Mouse (Mus musculus): Measurements from ENCODE around the gene Elof1. TPM values are rescaled to one million over a fixed set of nuclear protein-coding genes. Genes with fewer than 3 reads are reported as not detected.
"Not testable (repeated sequence)": the region's sequence is repeated elsewhere in the genome, so short reads cannot be mapped to it uniquely, and the experiment has no call there.

Gene Elof1
- polyA plus RNA-seq, 1 experiment from 2014 or later = 181 TPM

DNA sequence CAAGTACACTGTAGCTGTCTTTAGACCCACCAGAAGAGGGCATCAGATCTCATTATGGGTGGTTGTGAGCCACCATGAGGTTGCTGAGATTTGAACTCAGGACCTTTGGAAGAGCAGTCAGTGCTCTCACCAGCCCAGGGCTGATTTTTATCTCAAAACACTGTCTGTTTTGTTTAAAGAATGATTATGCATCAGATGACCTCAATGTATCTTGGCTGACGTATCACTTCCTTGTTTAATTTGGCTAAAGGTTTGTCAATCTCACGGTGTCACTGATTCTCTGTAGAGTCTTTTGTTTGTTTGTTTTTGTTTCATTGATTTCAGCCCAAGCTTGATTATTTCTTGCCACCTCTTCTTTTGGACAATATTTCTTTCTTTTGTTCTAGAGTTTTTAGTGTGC lies 34.0 kb upstream of the Elof1 start:
- no peaks in the 10 kb centered on the region for H3K36me3 ChIP-seq (replicated peaks)
- no peaks in the 10 kb centered on the region for H3K27me3 ChIP-seq (replicated peaks)
- peaks cover 4% of the 10 kb centered on the region; the same call in 1 of the 2 replicates for H3K4me1 ChIP-seq
- H3K4me2 ChIP-seq = no peak overlapping the region
- no peak for ATAC-seq (replicated peaks)
- no peak overlapping the region for H3K27ac ChIP-seq
- no peak overlapping the region for H3K4me3 ChIP-seq
- no peak overlapping the region for H3K9ac ChIP-seq
- no peaks in the 10 kb centered on the region for H3K9me3 ChIP-seq
- WGBS = 78% methylated on average over 2 of the region's 2 CpGs

DNA sequence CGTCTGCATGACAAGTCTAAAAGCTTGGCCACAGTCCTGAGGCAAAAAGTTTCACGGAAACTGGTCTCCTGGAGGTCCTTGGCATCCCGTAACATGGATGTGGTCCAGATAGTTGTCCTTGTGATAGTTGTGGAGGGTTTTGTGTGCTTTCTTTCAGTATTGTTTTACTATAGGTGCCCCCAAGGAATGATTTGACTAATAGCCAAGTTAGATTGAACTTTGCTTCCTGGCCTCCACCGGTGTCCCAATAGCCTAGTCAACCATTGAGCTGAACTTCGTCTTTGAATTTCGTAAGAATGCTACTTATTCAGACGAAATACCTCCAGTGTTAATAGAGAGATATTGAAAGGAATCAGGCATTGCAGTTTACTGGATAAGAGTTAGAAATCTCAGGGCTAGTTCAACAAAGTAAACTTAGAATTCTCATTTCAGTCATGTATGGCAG lies 33.3 kb upstream of the Elof1 start:
- H3K36me3 ChIP-seq (replicated peaks); H3K4me2 ChIP-seq; H3K27ac ChIP-seq; H3K9me3 ChIP-seq; H3K4me1 ChIP-seq; ATAC-seq (replicated peaks); H3K4me3 ChIP-seq; H3K9ac ChIP-seq; H3K27me3 ChIP-seq (replicated peaks): not testable (repeated sequence)
- WGBS = 88% methylated on average over 7 of the region's 7 CpGs

DNA sequence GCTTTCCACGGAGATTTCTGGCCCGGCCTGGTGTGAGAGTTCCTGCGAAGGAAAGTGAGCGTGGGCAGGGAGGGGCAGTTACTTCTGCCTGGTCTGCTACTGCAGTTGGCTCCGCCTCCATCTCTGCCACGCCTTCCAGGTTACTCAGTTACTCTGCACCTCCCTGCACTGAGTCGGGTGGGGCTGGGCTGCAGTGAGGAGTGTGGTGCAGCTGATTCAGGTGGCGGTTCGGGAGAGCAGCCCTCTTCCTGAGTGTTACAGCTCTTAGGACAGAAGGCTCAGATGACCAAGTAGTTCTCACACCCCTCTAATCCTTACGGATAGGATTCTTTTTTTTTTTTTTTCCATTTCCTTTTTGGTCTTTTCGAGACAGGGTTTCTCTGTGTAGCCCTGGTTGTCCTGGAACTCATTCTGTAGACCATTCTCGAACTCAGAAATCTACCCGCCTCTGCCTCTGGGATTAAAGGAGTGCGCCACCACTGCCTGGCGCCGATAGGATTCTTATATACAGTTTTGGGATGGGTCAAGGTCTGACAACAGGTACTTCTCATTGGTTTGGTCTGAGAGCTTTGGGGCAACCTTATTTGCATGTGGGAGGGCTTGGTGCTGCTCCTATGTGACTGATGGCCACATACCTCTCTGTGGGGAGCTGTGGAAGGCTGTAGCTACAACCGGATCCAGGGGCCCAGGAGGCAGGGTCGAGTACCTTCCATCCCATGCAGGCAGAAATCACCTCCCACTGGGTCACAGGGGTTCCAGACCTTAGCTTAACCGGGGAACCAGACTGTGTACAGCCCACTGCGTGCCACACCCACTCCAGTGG lies 32.7 kb upstream of the Elof1 start:
- WGBS = 76% methylated on average over 20 of the region's 20 CpGs
- no peak overlapping the region for H3K4me3 ChIP-seq
- no peak overlapping the region for H3K27ac ChIP-seq
- H3K4me1 ChIP-seq = no peaks in the 10 kb centered on the region
- H3K27me3 ChIP-seq (replicated peaks) = no peaks in the 10 kb centered on the region
- no peak for ATAC-seq (replicated peaks)
- no peak overlapping the region for H3K4me2 ChIP-seq
- H3K36me3 ChIP-seq (replicated peaks) = no peaks in the 10 kb centered on the region
- no peaks in the 10 kb centered on the region for H3K9me3 ChIP-seq
- no peak overlapping the region for H3K9ac ChIP-seq

DNA sequence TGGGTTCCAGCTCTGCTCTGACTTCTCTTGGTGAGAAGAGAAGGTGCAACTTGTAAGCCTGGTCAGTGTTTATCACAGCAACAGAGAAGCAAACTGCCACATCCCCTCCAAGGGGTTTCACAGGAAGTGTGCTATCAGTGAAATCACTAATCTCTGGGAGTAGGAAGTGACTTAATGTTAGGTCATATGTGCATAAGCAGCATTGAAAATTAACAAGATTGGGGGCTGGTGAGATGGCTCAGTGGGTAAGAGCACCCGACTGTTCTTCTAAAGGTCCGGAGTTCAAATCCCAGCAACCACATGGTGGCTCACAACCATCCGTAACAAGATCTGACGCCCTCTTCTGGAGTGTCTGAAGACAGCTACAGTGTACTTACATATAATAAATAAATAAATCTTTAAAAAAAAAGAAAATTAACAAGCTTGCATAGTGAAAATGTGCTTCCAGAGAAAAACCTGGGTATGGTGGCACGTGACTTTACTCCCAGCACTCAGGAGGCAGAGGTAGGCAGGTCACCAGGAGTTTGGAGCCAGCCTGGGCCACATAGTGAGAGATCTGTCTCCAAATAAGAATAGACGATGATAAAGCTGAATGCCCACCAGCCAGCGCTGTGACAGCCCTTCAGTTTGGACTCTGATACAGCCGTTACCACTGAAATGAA lies 27.5 kb upstream of the Elof1 start:
- Histone ChIP-seq H3K9ac (no peak overlapping the region), H3K4me1 (no peaks in the 10 kb centered on the region), H3K27me3 (replicated peaks) (no peaks in the 10 kb centered on the region), H3K4me2 (no peak overlapping the region), H3K9me3 (no peaks in the 10 kb centered on the region), H3K27ac (no peak overlapping the region), H3K36me3 (replicated peaks) (no peaks in the 10 kb centered on the region), H3K4me3 (no peak overlapping the region)
- WGBS = 83% methylated on average over 8 of the region's 8 CpGs
- ATAC-seq (replicated peaks) = no peak

DNA sequence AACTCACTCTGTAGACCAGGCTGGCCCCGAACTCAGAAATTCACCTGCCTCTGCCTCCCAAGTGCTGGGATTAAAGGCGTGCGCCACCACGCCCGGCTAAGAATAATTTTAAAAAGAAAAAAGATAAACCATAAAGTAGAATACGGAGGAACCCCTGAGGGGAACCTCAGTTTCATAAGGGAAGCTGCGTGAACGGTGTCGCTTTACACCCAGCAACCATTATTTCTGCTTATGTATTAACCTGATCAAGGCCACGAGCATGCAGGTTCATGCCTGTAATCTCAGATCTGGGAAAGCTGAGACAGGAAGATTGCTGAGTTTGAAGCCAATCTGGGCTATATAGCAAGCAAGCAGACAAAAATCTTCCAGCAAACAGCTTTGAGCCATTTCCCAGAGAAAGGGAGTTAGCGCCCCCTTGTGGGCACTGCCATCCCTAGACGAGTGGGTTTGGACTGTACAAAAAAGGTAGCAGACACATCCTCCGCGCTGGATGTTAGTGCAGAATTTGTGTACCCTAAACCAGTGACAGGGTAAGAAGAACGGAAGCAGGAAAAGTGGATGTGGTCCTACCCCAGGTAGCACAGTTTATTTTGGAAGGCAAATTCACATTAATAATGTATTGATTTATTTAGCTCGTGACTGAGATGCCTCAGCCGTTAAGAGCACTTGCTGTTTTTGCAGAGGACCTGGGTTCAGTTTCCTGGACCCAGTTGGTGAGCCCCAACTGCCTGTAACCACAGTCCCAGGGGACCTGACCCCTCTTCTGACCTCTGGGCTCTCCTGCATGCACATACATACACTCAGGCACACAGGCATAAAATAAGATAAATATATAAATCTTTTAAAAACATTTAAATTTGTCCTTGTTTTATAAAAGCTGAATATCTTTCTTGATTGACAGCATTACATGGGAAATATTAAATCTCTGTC lies 26.4 kb upstream of the Elof1 start:
- no peak overlapping the region for H3K4me2 ChIP-seq
- 56% methylated on average over 17 of the region's 17 CpGs for WGBS
- no peaks in the 10 kb centered on the region for H3K27me3 ChIP-seq (replicated peaks)
- H3K4me3 ChIP-seq = no peak overlapping the region
- no peak overlapping the region for H3K27ac ChIP-seq
- no peaks in the 10 kb centered on the region for H3K4me1 ChIP-seq
- 0 out of 2 replicates have a peak, but pooled peaks have one; percentile 45 for ATAC-seq (replicated peaks)
- H3K9me3 ChIP-seq = no peaks in the 10 kb centered on the region
- no peak overlapping the region for H3K9ac ChIP-seq
- H3K36me3 ChIP-seq (replicated peaks) = no peaks in the 10 kb centered on the region

DNA sequence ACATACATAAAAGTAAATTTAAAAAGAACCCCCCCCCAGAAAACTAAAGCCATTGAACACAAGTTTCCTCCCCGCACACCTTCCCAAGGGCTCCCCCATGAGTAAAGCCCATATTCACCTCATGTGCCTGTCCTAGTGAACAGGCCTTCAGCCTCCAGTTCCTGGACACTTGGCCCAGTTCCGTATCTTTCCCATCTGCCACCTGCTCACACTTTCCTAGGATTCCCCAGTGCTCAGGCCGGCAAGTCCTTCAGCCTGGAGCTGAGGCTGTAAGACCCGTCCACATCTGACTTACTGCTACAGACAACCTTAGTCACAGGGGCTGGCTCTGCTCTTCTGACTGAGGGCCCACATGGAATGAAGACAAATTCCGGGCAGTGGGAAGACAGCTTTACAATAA lies 22.8 kb upstream of the Elof1 start:
- no peak overlapping the region for H3K4me3 ChIP-seq
- no peak for ATAC-seq (replicated peaks)
- H3K36me3 ChIP-seq (replicated peaks) = no peaks in the 10 kb centered on the region
- whole genome bisulfite sequencing = 85% methylated on average over 5 of the region's 5 CpGs
- no peaks in the 10 kb centered on the region for H3K9me3 ChIP-seq
- H3K9ac ChIP-seq = no peak overlapping the region
- peaks cover 3% of the 10 kb centered on the region; the same call in 1 of the 2 replicates for H3K4me1 ChIP-seq
- H3K27ac ChIP-seq = no peak overlapping the region
- H3K4me2 ChIP-seq = no peak overlapping the region
- H3K27me3 ChIP-seq (replicated peaks) = no peaks in the 10 kb centered on the region

DNA sequence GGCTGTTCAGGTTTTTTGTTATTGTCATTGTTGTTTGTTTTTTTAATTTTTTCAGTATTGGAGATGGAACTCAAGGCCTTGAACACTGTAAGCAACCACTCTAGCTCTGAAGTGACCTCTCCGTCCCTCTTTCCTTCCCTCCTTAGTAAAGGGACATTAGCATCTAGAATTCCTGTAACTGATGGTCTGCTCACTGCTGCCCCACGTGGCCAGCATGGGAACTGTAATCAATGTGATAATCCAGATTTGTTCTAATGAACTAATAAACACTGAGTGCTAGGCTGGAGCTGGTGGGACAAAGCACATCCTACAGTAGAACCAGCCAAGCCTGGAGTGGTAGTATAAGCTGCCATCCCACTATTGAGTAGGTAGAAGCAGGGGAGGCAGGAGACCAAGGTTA lies 21.5 kb upstream of the Elof1 start:
- no peak for ATAC-seq (replicated peaks)
- 17% methylated on average over 2 of the region's 2 CpGs for WGBS
- no peaks in the 10 kb centered on the region for H3K9me3 ChIP-seq
- peaks cover 3% of the 10 kb centered on the region; the same call in 1 of the 2 replicates for H3K4me1 ChIP-seq
- H3K4me2 ChIP-seq = no peak overlapping the region
- H3K36me3 ChIP-seq (replicated peaks) = no peaks in the 10 kb centered on the region
- no peak overlapping the region for H3K27ac ChIP-seq
- no peak overlapping the region for H3K4me3 ChIP-seq
- H3K9ac ChIP-seq = no peak overlapping the region
- H3K27me3 ChIP-seq (replicated peaks) = no peaks in the 10 kb centered on the region

DNA sequence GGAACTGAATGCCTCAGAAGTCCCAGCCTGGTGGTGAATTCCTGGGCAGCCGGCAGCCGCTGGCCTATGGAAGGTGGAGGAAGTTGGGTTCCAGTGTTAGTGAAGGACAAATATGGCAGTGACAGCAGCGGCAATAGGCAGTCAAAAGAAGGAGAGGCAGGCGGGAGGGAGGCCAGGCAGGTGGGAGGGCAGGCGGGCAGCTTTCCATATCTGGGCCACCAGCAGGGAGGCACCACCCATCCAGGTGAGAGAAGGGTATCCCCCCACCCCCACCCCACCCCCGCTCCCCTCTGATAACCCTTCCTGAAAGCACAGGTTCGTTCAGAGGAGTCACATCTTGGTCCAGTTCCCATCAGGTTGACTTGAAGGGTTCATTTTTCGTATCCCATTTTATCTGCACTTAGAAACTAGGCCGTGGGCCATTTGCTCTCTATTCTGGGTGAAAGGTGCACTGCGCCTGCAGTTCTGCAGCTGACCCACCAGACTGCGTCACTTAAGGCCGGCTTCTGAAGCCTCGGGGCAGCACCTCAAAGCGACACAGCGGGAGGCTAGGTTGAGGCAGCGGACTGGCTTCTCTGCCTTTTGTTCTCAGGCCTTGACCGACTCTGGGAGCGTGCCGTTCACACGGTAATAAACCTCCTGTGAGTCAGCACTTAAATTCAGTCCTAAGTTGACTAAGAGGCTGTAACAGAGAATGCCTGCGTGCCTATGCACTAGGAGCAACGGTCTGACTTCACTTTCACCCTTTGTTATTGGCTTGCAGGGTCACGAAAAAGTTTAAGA lies 20.0 kb upstream of the Elof1 start:
- Histone ChIP-seq H3K9ac (no peak overlapping the region), H3K36me3 (replicated peaks) (no peaks in the 10 kb centered on the region), H3K9me3 (no peaks in the 10 kb centered on the region), H3K4me2 (no peak overlapping the region), H3K27ac (no peak overlapping the region), H3K4me1 (peaks cover 3% of the 10 kb centered on the region; the same call in 1 of the 2 replicates), H3K4me3 (no peak overlapping the region), H3K27me3 (replicated peaks) (peaks cover 5% of the 10 kb centered on the region)
- 13% methylated on average over 23 of the region's 23 CpGs for WGBS
- ATAC-seq (replicated peaks) = no peak

DNA sequence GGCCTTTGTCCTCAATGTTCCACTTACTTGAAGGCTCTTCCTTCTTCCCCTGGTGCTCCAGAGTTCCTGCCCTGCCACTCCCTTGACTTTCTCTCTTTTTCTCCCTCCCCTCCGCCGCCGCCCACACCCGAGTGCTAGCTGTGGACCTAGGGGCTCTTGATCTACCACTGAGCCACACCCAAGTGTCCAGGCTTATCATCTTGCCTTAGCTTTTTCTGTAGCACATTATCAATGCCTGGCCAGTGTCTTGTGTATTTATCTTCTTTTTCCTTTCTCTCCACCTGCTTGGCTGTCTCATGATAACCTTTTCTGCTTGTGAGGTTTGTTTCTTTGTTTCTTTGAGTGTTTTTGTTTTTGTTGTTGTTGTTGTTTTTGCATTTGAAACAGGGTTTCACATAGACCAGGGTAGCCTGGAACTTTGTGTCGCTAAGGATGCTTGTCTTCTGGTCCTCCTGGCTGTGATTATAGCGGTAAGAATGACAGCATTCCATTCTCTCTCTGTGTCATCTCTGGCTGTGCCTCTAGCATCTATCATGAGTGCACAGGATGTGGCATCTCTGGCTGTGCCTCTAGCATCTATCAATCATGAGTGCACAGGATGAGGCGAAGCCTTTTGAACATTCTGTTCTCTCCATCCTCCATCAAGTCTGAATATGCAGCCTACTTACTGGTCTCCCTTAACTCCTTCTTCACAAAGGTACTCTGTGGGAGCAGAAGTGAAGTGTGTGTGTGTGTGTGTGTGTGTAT lies 18.8 kb upstream of the Elof1 start, which contains the start of gene Acp5:
TSS of gene Acp5 (minus strand) at position 68 of the 747 bp plus-strand sequence.
- WGBS = 79% methylated on average over 7 of the region's 7 CpGs
- ATAC-seq (replicated peaks) = no peak
- H3K4me3 ChIP-seq = no peak within 1 kb of the TSS
- H3K4me1 ChIP-seq = peaks cover 3% of the 10 kb centered on the region; the same call in 1 of the 2 replicates
- no peak within 1 kb of the TSS for H3K4me2 ChIP-seq
- no peak within 1 kb of the TSS for H3K27ac ChIP-seq
- H3K36me3 ChIP-seq (replicated peaks) = no peaks in the 10 kb centered on the region
- no peaks in the 10 kb centered on the region for H3K9me3 ChIP-seq
- H3K27me3 ChIP-seq (replicated peaks) = peaks cover 16% of the 10 kb centered on the region
- H3K9ac ChIP-seq = no peak within 1 kb of the TSS

DNA sequence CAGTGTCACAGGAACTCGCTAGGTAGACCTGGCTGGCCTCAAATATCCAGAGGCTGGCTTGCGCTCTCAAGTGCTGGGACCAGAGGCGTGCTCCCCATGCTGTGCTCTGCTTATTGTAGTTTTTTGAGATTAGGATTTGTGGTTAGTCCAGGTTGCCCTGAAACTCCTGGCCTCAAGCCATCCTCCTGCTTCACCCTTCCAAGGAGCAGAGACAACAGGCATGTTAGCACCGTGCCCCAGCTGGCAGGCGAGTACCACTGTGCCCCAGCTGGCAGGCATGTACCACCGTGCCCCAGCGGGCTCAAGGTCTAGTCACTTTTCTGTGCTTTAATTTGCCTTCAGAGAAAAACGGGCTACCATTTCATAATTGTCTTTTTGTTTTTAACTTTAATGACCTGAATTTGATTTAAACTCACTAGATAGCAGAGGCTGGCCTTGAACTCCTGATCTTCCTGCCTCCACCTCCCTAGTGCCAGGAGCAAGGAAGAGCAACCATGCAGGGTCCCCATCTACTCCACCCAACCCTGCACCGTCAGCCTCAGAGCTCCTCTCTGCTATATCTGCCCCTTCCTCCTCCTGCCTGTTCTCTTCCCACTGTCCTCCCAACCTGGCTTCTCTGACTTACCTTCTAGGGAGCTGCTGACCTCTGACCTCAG lies 18.1 kb upstream of the Elof1 start:
- no peaks in the 10 kb centered on the region for H3K36me3 ChIP-seq (replicated peaks)
- no peak overlapping the region for H3K4me2 ChIP-seq
- no peak overlapping the region for H3K27ac ChIP-seq
- no peaks in the 10 kb centered on the region for H3K9me3 ChIP-seq
- H3K27me3 ChIP-seq (replicated peaks) = peaks cover 22% of the 10 kb centered on the region
- no peak overlapping the region for H3K4me3 ChIP-seq
- H3K4me1 ChIP-seq = peaks cover 3% of the 10 kb centered on the region; the same call in 1 of the 2 replicates
- no peak overlapping the region for H3K9ac ChIP-seq
- no peak for ATAC-seq (replicated peaks)
- WGBS = 80% methylated on average over 9 of the region's 9 CpGs

All from midbrain, embryonic 15.5 days (tissue).